Mouse (Mus musculus) left cerebral cortex, adult 2 months (tissue): ENCODE results near the gene Srgap2. TPM values are rescaled to one million over a fixed set of nuclear protein-coding genes. Genes with fewer than 3 reads are reported as not detected.
A peak's percentile ranks its signal among the peaks of the same experiment; 100 is the strongest.

Experiments
- DNase-seq, 2 experiments: peaks; one replicate each; pipeline ENCODE4 v3.0.0; 2021 to 2022; ENCODE audit warnings: low spot score in 2 of 2, mixed read lengths in 1 of 2; ENCODE audit errors: extremely low spot score in 1 of 2
- H3K27ac ChIP-seq: fragments of 200-600 bp; 2 replicates; pipeline ENCODE4 v1.8.1; 2022
- H3K4me3 ChIP-seq: fragments of 200-600 bp; 2 replicates; pipeline ENCODE4 v1.8.1; 2022
- CTCF ChIP-seq: fragments of 200-600 bp; IDR thresholded peaks from 2 replicates; pipeline ENCODE4 v1.8.1; 2022; ENCODE audit warnings: antibody characterized with exemption, mild to moderate bottlenecking, moderate library complexity
- intact Hi-C: fragments of 180-260 bp; cut with DNase I; formaldehyde crosslinking; loops from one replicate; pipeline ENCODE4 v1.15.1; 2025
- total RNA-seq, 2 experiments: library from RNA; stranded (reverse); gene quantifications; 2 replicates each; pipeline ENCODE4 v1.2.3; 2021

Gene Srgap2
- total RNA-seq, 2 experiments from 2014 or later: 86.4 to 89.3 TPM

DNA sequence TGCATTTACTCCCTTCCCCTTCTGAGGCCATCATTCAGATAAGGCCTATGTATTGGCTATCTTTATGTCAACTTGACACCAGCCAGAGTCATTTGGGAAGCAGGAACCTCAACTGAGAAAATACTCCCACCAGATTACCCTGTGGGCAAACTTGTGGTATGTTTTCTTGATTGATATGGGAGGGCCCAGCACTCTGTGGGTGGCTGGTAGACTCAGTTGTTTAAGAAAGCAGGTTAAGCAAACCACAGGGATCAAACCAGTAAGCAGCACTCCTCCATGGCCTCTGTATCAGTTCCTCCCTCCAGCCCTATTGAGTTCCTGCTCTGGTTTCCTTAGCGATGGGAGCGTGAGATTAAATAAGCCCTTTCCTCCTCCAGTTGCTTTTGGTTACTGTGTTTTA is 208.8 kb downstream of the Srgap2 start:
- no peak for DNase-seq
- TF ChIP-seq CTCF: no peak
- H3K27ac ChIP-seq: no peak overlapping the region
- H3K4me3 ChIP-seq: no peak overlapping the region
- intact Hi-C loops: no loop called here

DNA sequence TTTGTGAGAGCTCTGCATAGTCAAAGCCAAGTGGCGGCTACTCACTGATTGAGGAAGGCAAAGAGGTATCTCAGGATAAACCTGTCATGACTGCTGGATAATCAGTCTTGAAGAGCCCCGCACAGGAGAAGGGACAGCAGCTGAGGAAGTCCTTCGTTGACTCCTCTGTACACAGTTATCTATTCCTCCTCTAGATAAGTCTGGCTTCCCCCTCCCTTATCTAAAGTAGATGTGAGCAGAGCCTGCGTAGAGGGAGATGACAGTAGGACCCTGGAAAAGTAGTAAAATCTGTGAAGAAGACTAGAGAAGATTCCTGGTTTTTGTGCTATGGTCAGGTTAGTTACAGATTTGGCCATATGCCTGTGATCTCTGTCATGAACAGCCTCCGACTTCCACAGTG is 209.5 kb downstream of the Srgap2 start:
- TF ChIP-seq CTCF: no peak
- intact Hi-C loops: no loop called here
- H3K4me3 ChIP-seq: no peak overlapping the region
- no peak overlapping the region for H3K27ac ChIP-seq
- no peak for DNase-seq

GRCm38 (mm10) chr1:131311284-131311683 is 215.9 kb downstream of the Srgap2 start:
- DNase-seq: no peak
- TF ChIP-seq CTCF: no peak

DNA sequence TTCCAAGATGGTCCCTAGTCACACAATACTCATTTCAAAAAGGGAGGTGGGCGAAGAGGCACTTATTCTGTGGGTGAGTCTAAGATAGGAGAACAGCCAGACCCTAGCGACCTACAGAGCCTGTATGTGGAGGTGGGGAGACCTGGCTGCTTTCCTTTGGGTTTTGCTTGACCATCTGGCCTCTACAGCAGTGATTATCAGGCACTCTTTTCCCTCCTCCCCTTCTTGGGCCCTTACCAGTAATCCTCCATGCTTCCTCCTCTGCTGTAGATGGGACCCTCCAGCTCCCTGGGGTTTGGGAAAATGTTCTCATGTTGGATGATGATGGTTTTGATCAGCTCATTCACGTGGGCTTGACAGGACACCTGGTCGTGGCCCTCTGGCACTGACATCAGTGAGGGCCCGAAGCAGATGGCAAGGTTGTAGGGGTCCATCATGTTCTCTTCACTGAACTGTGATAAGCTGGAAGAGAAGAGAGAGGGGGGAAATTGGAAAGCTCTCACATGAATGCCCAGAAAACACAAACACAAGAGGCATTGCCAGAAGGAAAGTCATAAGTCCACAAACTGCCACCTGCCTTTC is 216.8 kb downstream of the Srgap2 start:
- DNase-seq: no peak
- no peak overlapping the region for H3K27ac ChIP-seq
- TF ChIP-seq CTCF: no peak
- no peak overlapping the region for H3K4me3 ChIP-seq
- intact Hi-C loops: no loop called here

More at GRCm38 (mm10) chr1:131311284-131311683, 215.9 kb downstream of the Srgap2 start:
- intact Hi-C loops: no loop called here
- no peak overlapping the region for H3K27ac ChIP-seq
- H3K4me3 ChIP-seq: no peak overlapping the region

DNA sequence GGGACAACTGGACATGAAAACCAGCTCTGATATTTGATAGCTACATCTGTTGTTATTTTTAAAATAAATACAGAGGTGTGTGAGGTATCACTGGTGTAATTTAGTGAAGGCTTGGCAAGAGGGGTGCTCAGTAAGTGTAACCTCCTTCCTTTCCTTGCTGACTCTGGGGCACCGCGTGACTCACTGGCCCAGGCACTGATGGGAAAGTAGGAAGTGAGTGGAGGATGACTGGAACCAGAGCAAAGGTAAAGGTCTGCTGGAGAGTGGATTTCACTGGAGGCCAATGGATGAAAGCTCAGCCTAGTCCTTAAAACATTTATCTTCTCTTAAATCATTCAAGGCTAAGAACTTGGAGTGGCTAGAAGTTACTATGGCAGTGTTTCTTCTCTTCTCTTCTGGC is 226.4 kb downstream of the Srgap2 start:
- Histone ChIP-seq H3K27ac (no peak overlapping the region), H3K4me3 (no peak overlapping the region)
- TF ChIP-seq CTCF: no peak
- intact Hi-C loops: no loop called here
- no peak for DNase-seq

DNA sequence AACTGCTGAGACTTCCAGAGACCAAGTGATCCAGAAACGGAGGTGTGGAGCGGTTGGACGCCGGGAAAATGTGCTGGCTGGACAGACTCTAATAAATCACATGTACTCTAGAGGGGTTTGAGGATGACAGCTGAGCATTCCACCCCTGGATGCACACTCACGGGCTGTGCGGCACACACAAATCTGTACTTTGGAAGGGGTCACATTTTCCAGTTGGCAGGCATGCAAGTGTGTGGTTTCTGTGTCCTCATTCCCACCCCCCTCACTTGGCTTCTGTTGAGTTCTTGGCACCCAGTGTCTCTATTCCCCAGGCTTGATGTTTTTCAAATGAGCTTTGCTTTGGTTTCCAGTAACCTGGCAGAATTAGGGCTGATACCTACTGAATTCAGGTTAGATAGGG is 227.4 kb downstream of the Srgap2 start:
- TF ChIP-seq CTCF: no peak
- Histone ChIP-seq H3K27ac (no peak overlapping the region), H3K4me3 (no peak overlapping the region)
- intact Hi-C loops: no loop called here
- DNase-seq: peak in 1 of 2 experiments; percentile 10

DNA sequence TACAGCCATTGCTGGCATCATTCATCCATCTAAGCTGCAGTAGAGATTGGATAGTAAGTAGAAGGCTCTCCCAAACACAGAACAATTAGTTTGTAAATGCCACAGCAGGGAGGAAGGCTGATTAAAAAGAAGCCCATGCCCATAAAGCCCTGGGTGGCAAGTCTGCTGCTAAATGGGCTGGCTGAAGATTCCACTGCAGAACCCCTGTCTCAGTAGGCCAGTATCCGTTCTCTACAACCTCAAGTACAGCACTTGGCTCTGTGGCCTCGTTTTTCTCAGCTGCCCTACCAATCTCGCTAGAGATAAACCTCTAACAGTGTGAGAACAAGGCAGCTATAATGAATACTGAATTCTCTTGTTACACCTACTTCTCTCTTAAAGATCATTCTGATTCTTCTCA is 227.9 kb downstream of the Srgap2 start:
- Histone ChIP-seq H3K27ac (no peak overlapping the region), H3K4me3 (no peak overlapping the region)
- no peak for DNase-seq
- no peak for TF ChIP-seq CTCF
- intact Hi-C loops: no loop called here

DNA sequence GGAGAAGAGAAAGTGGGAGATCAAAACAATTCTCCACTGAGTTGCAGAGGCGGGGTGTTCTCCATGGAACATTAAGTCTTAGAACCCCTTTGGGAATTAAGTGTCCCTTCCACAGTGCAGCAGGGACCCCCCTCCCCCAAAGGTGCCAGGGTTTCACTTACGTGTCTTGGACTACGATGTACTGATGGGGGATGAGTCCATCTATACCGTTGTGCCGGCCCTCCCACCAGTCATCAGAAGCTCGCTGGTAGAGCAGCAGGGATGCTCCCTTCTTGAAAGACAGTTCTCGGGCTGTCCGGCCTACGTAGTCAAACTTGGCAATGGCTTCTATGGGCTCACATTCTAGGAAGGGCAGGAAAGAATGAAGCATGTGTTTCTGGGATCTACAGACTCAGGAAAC is 229.0 kb downstream of the Srgap2 start:
- TF ChIP-seq CTCF: no peak
- no peak overlapping the region for H3K27ac ChIP-seq
- intact Hi-C loops: no loop called here
- DNase-seq: no peak
- H3K4me3 ChIP-seq: no peak overlapping the region

- Histone ChIP-seq H3K27ac (no peak overlapping the region), H3K4me3 (no peak overlapping the region)
- TF ChIP-seq CTCF: no peak
- DNase-seq: no peak
- intact Hi-C loops: no loop called here
Measured at GRCm38 (mm10) chr1:131296726-131297125, 230.4 kb downstream of the Srgap2 start.

- no peak for TF ChIP-seq CTCF
- no peak overlapping the region for H3K27ac ChIP-seq
- H3K4me3 ChIP-seq: no peak overlapping the region
- DNase-seq: no peak
- intact Hi-C loops: no loop called here
Measured at GRCm38 (mm10) chr1:131295200-131295599, 232.0 kb downstream of the Srgap2 start.

GRCm38 (mm10) chr1:131293922-131294250 is 233.3 kb downstream of the Srgap2 start:
- no peak for DNase-seq
- no peak for TF ChIP-seq CTCF
- intact Hi-C loops: loop anchor here (5.0 kb wide), 2 partner anchors 233 to 363 kb away; partner anchors contain the start of genes Fam72a and Srgap2
- H3K27ac ChIP-seq: peak overlapping the region; percentile 3; the same call in 1 of the 2 replicates
- no peak overlapping the region for H3K4me3 ChIP-seq

DNA sequence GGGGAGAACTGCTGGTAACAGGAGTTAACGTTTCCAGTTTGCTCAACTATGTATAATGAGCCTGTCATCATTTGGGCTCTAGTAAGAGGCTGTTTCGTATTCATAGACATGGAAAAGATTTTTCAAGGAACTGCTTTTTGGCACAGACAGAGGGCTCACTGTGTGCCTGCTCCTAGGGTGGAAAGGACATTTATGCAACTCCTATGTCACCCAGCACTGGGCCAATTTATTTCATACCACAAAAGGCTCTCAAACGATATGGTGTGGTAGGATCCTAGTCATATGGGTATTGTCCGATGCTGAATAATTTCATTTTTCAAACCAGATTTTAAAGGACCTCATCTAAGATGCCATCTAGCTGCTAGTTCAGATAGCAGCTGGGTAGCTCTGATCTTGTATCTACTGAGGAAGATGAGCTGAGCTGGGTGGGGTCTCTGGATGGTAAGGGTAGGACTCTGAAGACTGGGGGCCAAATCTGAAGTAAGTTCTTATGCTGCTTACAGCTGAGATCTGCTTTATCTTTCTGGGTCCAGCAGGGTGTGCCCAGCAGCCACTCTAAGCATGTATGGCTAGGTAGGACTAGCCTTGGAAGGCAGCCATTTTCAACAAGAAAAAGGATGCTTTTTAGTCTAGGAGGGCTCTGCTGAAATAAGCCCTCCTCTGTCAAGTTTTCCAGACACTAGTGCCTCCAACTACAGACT is 233.8 kb downstream of the Srgap2 start:
- intact Hi-C loops: loop anchor here (5.0 kb wide), 2 partner anchors 234 to 364 kb away; partner anchors contain the start of genes Fam72a and Srgap2
- no peak; the same call in 1 of the 2 replicates for TF ChIP-seq CTCF
- Histone ChIP-seq H3K4me3 (no peak overlapping the region), H3K27ac (no peak overlapping the region)
- DNase-seq: no peak

DNA sequence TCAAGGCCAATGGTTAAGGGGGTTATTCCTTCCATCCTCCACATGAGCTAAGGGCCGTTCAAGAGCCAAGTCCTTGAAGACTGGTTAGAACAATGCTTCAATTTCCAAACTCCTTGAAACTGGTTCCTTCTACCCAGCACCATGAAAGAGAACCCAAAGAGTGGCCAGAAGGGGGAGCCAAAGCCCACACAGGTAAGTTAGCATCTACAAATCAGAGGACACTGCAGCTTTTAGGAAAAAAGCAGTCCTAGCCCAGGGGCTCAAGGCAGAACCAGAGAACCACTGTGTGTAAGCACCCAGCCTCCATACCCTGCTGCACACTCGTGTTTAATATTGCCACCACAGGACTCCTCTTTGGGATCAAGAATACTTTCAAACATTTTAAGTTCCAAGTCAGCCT is 236.5 kb downstream of the Srgap2 start:
- intact Hi-C loops: loop anchor here (2.0 to 5.0 kb wide), 3 partner anchors 237 to 367 kb away; partner anchors contain the start of genes Fam72a and Srgap2
- no peak overlapping the region for H3K4me3 ChIP-seq
- no peak overlapping the region for H3K27ac ChIP-seq
- TF ChIP-seq CTCF: peak; percentile 80
- peak; percentile 58 to 68 for DNase-seq
